Mouse (Mus musculus): ENCODE results near the gene Aven. TPM values are rescaled to one million over a fixed set of nuclear protein-coding genes. Genes with fewer than 3 reads are reported as not detected.
A peak's percentile ranks its signal among the peaks of the same experiment; 100 is the strongest.
"Not testable (repeated sequence)": the region's sequence is repeated elsewhere in the genome, so short reads cannot be mapped to it uniquely, and the experiment has no call there.

Aven gene
- polyA plus RNA-seq (2015; fragmentation: Nextera tagmentation; extraction: Ambion mirVana) = 6.2 and 6.9 TPM in 2 replicates

DNA sequence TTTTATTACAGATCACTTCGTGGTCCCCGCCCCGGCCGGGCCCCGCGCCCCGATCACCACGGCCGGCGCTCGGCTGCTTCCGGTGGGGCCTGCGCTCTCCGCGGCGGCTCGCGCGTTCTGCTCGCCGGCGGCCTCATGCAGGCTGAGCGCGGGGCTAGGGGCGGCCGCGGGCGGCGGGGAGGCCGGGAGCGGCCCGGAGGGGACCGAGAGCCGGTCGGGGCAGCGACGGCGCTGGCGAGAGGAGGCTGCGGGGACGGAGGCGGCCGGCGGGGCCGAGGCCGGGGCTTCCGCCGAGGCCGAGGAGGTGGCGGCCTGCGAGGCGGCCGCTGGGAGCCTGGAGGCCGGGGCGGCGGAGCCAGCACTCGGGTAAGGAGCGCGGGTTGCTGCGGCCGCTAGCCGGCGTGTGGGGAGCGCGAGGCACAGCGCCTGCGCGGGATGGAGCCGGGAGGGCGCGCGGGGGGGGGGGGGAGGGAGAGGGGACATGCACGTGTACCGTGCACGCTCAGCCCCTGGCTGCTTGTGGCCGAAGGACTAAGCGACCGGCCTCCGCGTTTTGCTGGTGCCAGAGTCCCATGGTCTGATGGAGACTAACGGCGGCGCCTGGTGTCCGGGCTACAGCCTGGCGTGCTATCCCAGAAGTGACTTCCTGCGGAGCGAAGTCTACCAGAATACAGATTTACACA, at the start of gene Aven:
Gene Aven, plus strand, starts transcription at position 109 of the 683 bp plus-strand sequence.
- H3K27me3 ChIP-seq (replicated peaks) = no peaks in the 10 kb centered on the region
- peak within 1 kb of the TSS; percentile 98 for H3K27ac ChIP-seq (replicated peaks)
- ATAC-seq (ENCODE audit: extremely low read depth, insufficient number of reproducible peaks, low FRiP score, low TSS enrichment) = peak; percentile 87
- no peaks in the 10 kb centered on the region for H3K9me3 ChIP-seq
- H3K36me3 ChIP-seq = no peaks in the 10 kb centered on the region
- under 1% methylated on average over 78 of the region's 87 CpGs for WGBS
- H3K4me1 ChIP-seq = peaks cover 22% of the 10 kb centered on the region
- peak within 1 kb of the TSS; percentile 72 for H3K4me3 ChIP-seq
- peak within 1 kb of the TSS; percentile 96 for H3K9ac ChIP-seq
- peak within 1 kb of the TSS; percentile 85 for H3K4me2 ChIP-seq

DNA sequence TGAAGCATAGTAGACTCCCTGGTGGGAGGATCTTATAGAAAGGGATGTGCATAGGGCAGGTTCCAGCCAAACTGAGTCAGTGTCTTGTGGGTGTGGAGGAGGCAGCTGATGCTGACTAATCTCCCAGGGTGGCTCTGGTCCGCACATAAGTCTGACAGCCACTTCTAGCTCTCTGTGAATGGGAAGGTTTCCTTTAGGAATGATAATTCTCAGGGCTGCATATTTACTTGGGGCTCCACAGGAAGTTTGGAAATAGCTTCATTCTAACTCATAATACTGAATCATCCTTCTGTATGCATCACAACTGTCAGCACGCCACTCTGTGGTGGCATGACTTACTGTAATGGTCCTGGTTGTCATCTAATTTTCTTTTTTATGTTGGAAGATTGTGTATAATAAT, 49.3 kb upstream of the Aven start:
- no peaks in the 10 kb centered on the region for H3K36me3 ChIP-seq
- H3K9ac ChIP-seq = no peak overlapping the region

DNA sequence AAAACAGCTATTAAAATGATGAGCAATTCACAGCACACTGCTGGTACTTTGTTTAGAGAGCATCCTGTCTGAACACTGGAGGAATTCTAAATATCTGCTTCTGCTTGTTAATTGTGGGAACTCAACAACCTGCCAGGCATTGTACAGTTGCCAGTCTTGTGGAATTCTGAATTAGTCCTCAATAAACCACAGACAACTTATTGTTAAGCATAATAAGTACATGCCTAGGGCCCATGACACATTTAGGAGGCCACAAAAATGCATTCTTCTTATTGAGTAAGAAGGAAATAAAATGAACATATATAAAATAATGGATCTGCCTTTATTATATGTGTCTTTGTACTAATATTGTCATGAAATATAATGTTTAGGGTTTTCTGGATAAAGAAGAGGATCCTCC, 47.3 kb upstream of the Aven start:
- no peaks in the 10 kb centered on the region for H3K36me3 ChIP-seq
- ATAC-seq (ENCODE audit: extremely low read depth, insufficient number of reproducible peaks, low FRiP score, low TSS enrichment) = no peak
- no peak overlapping the region for H3K9ac ChIP-seq
- no peaks in the 10 kb centered on the region for H3K27me3 ChIP-seq (replicated peaks)
- H3K9me3 ChIP-seq = no peaks in the 10 kb centered on the region
- H3K4me3 ChIP-seq = no peak overlapping the region
- H3K4me1 ChIP-seq = no peaks in the 10 kb centered on the region
- H3K27ac ChIP-seq (replicated peaks) = no peak overlapping the region
- H3K4me2 ChIP-seq = no peak overlapping the region

More for the DNA sequence above, 49.3 kb upstream of the Aven start:
- H3K4me3 ChIP-seq = no peak overlapping the region
- no peak overlapping the region for H3K27ac ChIP-seq (replicated peaks)
- H3K4me1 ChIP-seq = no peaks in the 10 kb centered on the region
- H3K9me3 ChIP-seq = no peaks in the 10 kb centered on the region
- H3K4me2 ChIP-seq = no peak overlapping the region
- no peak for ATAC-seq (ENCODE audit: extremely low read depth, insufficient number of reproducible peaks, low FRiP score, low TSS enrichment)
- 39% methylated on average over 2 of the region's 2 CpGs for WGBS
- no peaks in the 10 kb centered on the region for H3K27me3 ChIP-seq (replicated peaks)

DNA sequence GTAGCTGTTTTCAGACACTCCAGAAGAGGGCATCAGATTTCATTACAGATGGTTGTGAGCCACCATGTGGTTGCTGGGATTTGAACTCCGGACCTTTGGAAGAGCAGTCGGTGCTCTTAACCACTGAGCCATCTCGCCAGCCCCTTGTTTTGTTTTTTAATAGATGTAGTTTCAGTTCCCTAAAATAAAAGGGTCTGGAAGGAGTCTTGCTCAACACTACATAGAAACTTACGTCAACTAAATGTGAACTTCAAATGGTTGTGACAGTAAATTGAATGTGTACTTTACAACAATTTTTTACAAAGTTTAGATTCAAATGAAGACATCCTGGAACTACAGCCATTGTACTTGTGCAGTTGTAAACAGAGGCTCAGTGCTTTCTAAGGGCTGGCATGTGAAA, 44.7 kb upstream of the Aven start:
- not testable (repeated sequence) for H3K4me1 ChIP-seq; H3K9me3 ChIP-seq; ATAC-seq (ENCODE audit: extremely low read depth, insufficient number of reproducible peaks, low FRiP score, low TSS enrichment); H3K27ac ChIP-seq (replicated peaks); H3K9ac ChIP-seq; H3K27me3 ChIP-seq (replicated peaks); H3K36me3 ChIP-seq; H3K4me2 ChIP-seq; H3K4me3 ChIP-seq
- WGBS = 54% methylated on average over 4 of the region's 4 CpGs

DNA sequence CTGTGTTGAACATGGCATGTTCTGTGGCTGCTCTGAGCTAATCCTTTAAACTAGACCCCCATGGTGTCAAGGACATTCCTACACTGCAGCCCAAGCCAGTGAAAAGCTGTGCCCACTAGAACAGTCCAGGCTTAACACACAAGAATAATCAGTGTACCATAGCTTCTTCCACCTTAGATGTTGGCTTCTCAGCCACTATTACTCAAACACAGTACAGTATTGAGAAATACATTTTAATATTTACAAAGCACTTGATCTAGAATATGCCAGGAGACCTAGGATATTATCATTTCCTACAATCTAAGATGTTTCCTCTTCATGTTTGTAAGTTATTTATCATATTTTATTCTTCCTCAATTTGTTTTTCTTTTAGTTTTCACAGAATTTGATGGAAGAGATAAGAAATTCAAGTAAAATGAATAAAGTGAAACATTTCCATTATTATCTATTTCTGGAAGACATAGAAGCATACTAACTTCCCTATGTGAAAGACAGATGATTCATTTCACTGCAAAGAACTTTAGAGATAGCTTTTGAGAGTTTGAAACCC, 44.2 kb upstream of the Aven start:
- ATAC-seq (ENCODE audit: extremely low read depth, insufficient number of reproducible peaks, low FRiP score, low TSS enrichment) = no peak
- no peak overlapping the region for H3K27ac ChIP-seq (replicated peaks)
- H3K9me3 ChIP-seq = no peaks in the 10 kb centered on the region

DNA sequence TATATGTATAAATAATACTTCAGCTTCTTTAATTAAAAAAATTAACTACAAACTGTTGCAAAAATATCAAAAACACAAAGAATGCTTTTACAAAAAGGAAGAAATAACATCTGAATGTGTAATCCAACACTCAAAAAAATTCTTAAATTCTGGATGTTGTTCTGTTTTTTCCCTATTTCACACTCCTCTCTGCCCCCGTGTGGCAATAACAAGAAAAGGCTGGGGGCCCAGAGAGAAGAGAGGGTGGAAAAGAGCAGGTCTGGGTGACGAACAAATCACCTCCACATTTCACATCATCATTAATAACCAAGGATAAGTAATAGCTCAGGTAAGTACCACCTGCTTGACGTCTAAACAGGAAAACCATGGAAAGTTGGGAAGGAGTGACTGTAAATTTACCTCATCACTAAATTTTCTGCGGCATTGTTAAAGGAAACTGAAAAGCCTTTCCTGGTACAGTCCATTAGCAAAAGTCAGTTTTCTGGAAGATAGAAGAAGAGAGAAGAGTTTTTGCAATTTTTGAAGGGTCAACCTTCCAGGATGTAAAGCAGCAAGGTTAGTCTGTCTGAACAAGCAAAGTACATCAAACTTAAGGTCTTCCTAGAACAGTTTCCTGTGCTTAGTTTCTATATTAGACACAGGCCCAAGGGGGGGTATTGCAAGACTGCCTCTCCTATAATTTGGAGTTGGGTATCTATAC, 43.0 kb upstream of the Aven start:
- 30% methylated on average over 4 of the region's 4 CpGs for WGBS
- no peaks in the 10 kb centered on the region for H3K9me3 ChIP-seq
- 0 out of 2 replicates have a peak, but pooled peaks cover 3% of the 10 kb centered on the region for H3K4me1 ChIP-seq
- no peaks in the 10 kb centered on the region for H3K36me3 ChIP-seq
- no peak overlapping the region for H3K4me3 ChIP-seq
- ATAC-seq (ENCODE audit: extremely low read depth, insufficient number of reproducible peaks, low FRiP score, low TSS enrichment) = no peak
- H3K27me3 ChIP-seq (replicated peaks) = no peaks in the 10 kb centered on the region
- no peak overlapping the region for H3K4me2 ChIP-seq
- no peak overlapping the region for H3K9ac ChIP-seq
- H3K27ac ChIP-seq (replicated peaks) = no peak overlapping the region

More for the DNA sequence above, 44.2 kb upstream of the Aven start:
- H3K9ac ChIP-seq = no peak overlapping the region
- no peak overlapping the region for H3K4me2 ChIP-seq
- no peaks in the 10 kb centered on the region for H3K27me3 ChIP-seq (replicated peaks)
- H3K4me1 ChIP-seq = no peaks in the 10 kb centered on the region
- no peaks in the 10 kb centered on the region for H3K36me3 ChIP-seq
- no peak overlapping the region for H3K4me3 ChIP-seq

DNA sequence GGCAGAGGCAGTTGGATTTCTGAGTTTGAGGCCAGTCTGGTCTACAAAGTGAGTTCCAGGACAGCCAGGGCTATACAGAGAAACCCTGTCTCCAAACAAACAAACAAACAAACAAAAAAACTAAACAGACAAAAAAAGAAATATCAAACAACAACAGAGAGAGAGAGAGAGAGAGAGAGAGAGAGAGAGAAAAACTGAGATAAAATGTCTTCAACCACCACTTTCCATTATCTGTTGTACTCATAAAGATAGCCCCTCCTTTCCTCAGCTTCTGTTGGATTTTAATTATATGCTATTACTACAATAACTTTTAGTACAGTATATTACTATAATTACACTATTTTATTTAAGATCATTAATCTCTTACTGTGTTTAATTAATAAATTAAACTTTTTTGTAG, 40.3 kb upstream of the Aven start:
- H3K9ac ChIP-seq; H3K4me2 ChIP-seq; H3K36me3 ChIP-seq; H3K27ac ChIP-seq (replicated peaks); ATAC-seq (ENCODE audit: extremely low read depth, insufficient number of reproducible peaks, low FRiP score, low TSS enrichment); H3K4me3 ChIP-seq; H3K27me3 ChIP-seq (replicated peaks); H3K9me3 ChIP-seq: not testable (repeated sequence)
- peaks cover 15% of the 10 kb centered on the region for H3K4me1 ChIP-seq

DNA sequence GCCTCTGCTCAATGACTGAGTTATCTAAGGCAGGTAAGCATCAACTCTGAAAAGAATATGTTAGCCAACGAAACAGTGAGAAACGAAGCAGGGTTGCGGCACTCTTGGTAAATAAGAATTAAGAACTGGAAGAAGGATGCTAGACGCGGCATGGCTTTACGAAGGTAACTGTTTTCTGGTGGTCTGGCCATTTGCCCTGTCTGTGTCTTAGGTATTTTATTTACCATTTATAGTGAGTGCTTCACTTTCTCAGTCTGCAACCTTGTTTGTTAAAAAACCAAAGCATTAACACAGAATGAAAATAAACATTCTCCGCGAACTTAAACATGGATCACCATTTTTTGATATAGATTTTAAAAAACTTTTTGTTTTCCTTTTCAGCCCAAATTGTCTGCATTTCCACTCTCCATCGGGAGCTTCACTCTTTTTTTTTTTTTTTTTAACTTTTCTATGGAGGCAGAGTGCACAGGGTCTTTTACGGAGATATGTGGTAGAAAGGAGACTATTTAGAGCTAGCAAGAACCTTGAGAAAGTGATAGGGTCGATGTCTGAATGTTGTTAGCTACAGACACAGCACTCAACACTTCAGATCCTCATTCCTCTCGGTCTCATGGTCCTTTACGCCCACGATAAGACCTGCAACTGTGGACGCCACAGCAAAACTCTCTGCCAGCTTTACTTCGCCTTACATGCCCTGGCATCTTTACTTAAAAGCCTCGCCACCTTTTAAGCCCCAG, 38.5 kb upstream of the Aven start:
- Histone ChIP-seq H3K9ac (peak overlapping the region; percentile 91), H3K4me2 (peak overlapping the region; percentile 73), H3K4me3 (peak overlapping the region; percentile 81), H3K27me3 (replicated peaks) (no peaks in the 10 kb centered on the region), H3K9me3 (no peaks in the 10 kb centered on the region), H3K36me3 (peaks cover 3% of the 10 kb centered on the region; the same call in 1 of the 2 replicates), H3K4me1 (peaks cover 15% of the 10 kb centered on the region), H3K27ac (replicated peaks) (peak overlapping the region; percentile 72)
- 0 out of 2 replicates have a peak, but pooled peaks have one; percentile 10 for ATAC-seq (ENCODE audit: extremely low read depth, insufficient number of reproducible peaks, low FRiP score, low TSS enrichment)
- WGBS = 28% methylated on average over 17 of the region's 17 CpGs

DNA sequence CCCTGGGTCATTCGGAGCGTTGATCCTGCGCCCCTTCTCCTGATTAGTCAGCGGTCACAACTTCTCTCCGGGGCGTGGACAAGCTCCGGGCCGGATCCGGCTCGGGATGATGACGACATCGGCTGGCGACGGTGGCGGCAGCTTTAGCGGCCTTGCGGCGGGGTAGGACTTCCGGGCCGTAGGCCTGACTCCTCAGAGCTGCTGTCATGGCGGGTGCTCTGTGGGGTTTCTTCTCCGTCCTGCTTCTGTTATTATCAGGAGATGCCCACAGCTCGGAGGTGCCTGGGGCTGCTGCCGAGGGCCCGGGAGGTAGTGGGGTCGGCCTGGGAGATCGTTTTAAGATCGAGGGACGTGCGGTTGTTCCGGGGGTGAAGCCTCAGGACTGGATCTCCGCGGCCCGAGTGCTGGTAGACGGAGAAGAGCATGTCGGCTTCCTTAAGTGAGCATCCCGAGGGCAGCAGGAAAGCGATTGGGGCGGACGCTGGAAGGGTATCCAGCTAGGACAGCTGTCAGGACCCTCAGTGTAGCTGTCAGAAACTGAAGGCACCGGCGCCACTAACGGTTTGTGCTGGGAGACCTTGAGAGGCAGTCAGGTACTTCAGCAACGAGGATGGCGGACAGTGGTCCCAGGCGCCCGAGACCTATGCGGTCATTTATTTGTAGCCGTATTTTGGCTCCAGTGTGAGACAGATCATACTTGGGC, 37.8 kb upstream of the Aven start, which contains the start of gene Emc7:
Gene Emc7, plus strand, starts transcription at position 136 of the 703 bp plus-strand sequence.
- Histone ChIP-seq H3K9me3 (no peaks in the 10 kb centered on the region), H3K4me2 (peak within 1 kb of the TSS; percentile 73), H3K9ac (peak within 1 kb of the TSS; percentile 91), H3K4me3 (peak within 1 kb of the TSS; percentile 81), H3K27ac (replicated peaks) (peak within 1 kb of the TSS; percentile 72), H3K36me3 (peaks cover 8% of the 10 kb centered on the region), H3K27me3 (replicated peaks) (no peaks in the 10 kb centered on the region), H3K4me1 (peaks cover 15% of the 10 kb centered on the region)
- ATAC-seq (ENCODE audit: extremely low read depth, insufficient number of reproducible peaks, low FRiP score, low TSS enrichment) = peak; percentile 97
- WGBS = under 1% methylated on average over 49 of the region's 49 CpGs

DNA sequence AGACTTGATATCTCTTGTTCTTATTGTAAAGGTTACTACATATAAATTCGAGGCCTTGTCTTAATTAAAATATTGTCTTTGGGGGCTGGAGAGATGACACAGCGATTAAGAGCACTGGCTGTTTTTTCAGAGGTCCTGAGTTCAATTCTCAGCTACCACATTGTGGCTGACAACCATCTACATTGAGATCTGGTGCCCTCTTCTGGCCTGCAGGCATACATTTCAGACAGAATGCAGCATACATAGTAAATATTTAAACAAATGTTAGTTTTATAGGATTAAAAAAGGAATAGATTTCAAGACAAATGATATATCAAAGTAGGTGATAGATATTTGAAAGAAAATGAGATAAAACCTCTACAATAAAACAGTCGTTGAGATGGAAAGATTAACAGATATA, 32.2 kb upstream of the Aven start:
- ATAC-seq (ENCODE audit: extremely low read depth, insufficient number of reproducible peaks, low FRiP score, low TSS enrichment) = no peak
- Histone ChIP-seq H3K27me3 (replicated peaks) (no peaks in the 10 kb centered on the region), H3K9ac (no peak overlapping the region), H3K4me2 (no peak overlapping the region), H3K4me1 (peaks cover 11% of the 10 kb centered on the region), H3K9me3 (no peaks in the 10 kb centered on the region), H3K36me3 (peaks cover 52% of the 10 kb centered on the region), H3K27ac (replicated peaks) (no peak overlapping the region), H3K4me3 (no peak overlapping the region)
- WGBS = 84% methylated on average over 3 of the region's 3 CpGs

DNA sequence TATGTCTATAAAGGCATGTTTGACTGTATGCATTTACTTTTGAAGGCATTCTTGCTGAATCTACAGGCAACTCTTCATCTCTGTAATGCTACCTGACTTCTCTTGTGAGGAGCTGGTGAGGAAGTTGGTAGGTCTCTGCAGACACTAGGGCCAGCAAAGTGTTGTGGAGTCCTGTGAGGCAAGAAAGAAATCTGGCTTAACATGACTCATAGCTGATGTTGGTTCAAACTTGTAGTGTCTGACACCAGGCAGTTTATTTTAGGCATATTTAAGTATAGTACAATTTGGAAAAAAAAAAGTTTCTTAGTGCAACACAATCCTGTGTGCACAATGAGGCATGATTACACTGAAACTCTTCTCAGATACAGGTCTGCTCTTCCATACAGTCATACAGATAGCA, 23.2 kb upstream of the Aven start:
- H3K27ac ChIP-seq (replicated peaks) = peak overlapping the region; percentile 64
- ATAC-seq (ENCODE audit: extremely low read depth, insufficient number of reproducible peaks, low FRiP score, low TSS enrichment) = no peak

More for the DNA sequence above, 23.2 kb upstream of the Aven start:
- peaks cover 55% of the 10 kb centered on the region for H3K36me3 ChIP-seq
- no peaks in the 10 kb centered on the region for H3K9me3 ChIP-seq
- peaks cover 12% of the 10 kb centered on the region for H3K4me1 ChIP-seq
- no peak overlapping the region for H3K4me2 ChIP-seq
- no peak overlapping the region for H3K4me3 ChIP-seq
- H3K9ac ChIP-seq = no peak overlapping the region
- H3K27me3 ChIP-seq (replicated peaks) = no peaks in the 10 kb centered on the region

Measured in heart, embryonic 13.5 days (tissue).